Mouse (Mus musculus) olfactory bulb, adult 2 months (tissue): ENCODE measurements around the gene Ttc39a.

Experiments used
- CTCF ChIP-seq: fragments of 200-500 bp; IDR thresholded peaks from 2 replicates; pipeline ENCODE4 v1.5.1; 2012; ENCODE audit warnings: low read depth, mild to moderate bottlenecking, low read length, moderate library complexity; ENCODE audit not compliant: insufficient read depth
- POLR2A ChIP-seq: fragments of 200-500 bp; IDR thresholded peaks from 2 replicates; pipeline ENCODE4 v1.6.1; 2012; ENCODE audit warnings: mild to moderate bottlenecking, low read depth, low read length, moderate library complexity; ENCODE audit not compliant: insufficient read depth

- TF ChIP-seq CTCF (no peak), POLR2A (no peak)
These were observed 27.2 kb downstream of the Ttc39a start for GRCm38 (mm10) chr4:109433641-109434040.
